Mouse (Mus musculus) embryonic fibroblast, embryonic 13.5 days (primary cell): ENCODE results near the gene Cct2.

Experiments used
- CTCF ChIP-seq: IDR thresholded peaks from 2 replicates; pipeline ENCODE4 v1.5.1; 2011; ENCODE audit warnings: mild to moderate bottlenecking, control low read depth, low read length, moderate library complexity, borderline replicate concordance; ENCODE audit not compliant: insufficient read depth
- POLR2A ChIP-seq: IDR thresholded peaks from 2 replicates; pipeline ENCODE4 v1.6.1; 2011; ENCODE audit warnings: low read depth, mild to moderate bottlenecking, control low read depth, low read length, moderate library complexity

DNA sequence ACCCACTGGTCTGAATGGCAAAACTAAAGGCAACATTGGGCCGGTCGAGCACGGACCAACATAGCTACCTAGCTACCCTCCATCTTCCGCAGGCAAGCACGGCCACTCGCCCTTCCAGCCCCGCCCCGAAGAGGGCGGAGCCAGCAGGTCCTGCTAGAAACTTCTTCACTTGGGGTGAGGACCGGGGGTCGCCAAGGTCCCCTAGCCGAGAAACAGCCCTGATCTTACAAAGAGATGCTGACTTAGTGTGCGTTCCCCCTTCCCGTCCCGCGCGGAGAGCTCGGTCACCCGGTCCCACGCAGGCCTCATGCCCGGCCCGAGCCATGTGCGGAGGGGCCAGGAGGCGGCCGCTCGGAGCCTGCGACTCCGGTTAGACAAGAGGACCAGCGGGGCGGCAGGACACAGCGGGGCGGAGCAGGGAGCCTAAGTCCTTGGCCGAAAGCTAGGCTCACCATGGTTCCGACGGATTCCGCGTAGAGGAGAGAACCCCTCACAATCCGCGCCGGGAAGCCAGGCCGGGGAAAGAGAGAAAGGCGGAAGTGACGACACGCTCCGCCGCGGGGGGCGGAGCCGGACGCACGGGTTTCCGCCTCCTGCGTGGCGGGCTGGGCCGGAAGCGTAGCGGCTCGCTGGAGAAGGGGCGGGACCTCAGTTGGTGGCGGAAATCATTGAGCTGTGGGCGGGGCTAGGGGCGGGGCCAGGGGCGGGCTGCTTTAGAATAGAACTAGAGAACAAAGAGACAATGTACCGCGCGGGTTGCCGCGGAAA, at the start of gene Cct2:
- no peak for TF ChIP-seq CTCF
- peak; percentile 83 for TF ChIP-seq POLR2A
